Mouse (Mus musculus) splenic B cell, adult 2 months (primary cell): ENCODE results near the gene Fbxw13.
A peak's percentile ranks its signal among the peaks of the same experiment; 100 is the strongest.
"Not testable (repeated sequence)": the region's sequence is repeated elsewhere in the genome, so short reads cannot be mapped to it uniquely, and the experiment has no call there.

Experiments
- DNase-seq: peaks from one replicate; pipeline ENCODE4 v3.0.0-alpha.2; 2011; ENCODE audit warnings: low read depth, low spot score
- H3K27me3 ChIP-seq: 2 replicates; pipeline ENCODE4 v1.6.1; 2012; ENCODE audit warnings: mild to moderate bottlenecking, low read length, moderate library complexity, mixed read lengths; ENCODE audit not compliant: control insufficient read depth, poor library complexity, insufficient read depth, severe bottlenecking
- H3K36me3 ChIP-seq: 2 replicates; pipeline ENCODE4 v1.6.1; 2012; ENCODE audit warnings: mild to moderate bottlenecking, low read length, moderate library complexity, mixed read lengths; ENCODE audit not compliant: control insufficient read depth, poor library complexity, insufficient read depth, severe bottlenecking

Fbxw13 gene

GRCm38 (mm10) chr9:109195875-109196274 is at the start of gene Fbxw13:
Fbxw13 (minus strand) TSS chr9:109195975.
- DNase-seq = peak; percentile 34
- not testable (repeated sequence) for H3K36me3 ChIP-seq, H3K27me3 ChIP-seq

GRCm38 (mm10) chr9:109234654-109235053 is 38.9 kb upstream of the Fbxw13 start, which contains the start of gene Fbxw20:
Fbxw20 (minus strand) TSS chr9:109234754.
- Histone ChIP-seq H3K27me3 (no peaks in the 10 kb centered on the region), H3K36me3 (no peaks in the 10 kb centered on the region)
- DNase-seq = no peak

GRCm38 (mm10) chr9:109218449-109218848 is 22.7 kb upstream of the Fbxw13 start:
- peak; percentile 38 for DNase-seq
- Histone ChIP-seq H3K36me3 (no peaks in the 10 kb centered on the region), H3K27me3 (no peaks in the 10 kb centered on the region)

GRCm38 (mm10) chr9:109201347-109201746 is 5.6 kb upstream of the Fbxw13 start:
- H3K36me3 ChIP-seq, H3K27me3 ChIP-seq, DNase-seq: not testable (repeated sequence)

- DNase-seq = peak; percentile 57
- Histone ChIP-seq H3K36me3 (no peaks in the 10 kb centered on the region), H3K27me3 (no peaks in the 10 kb centered on the region; the same call in 1 of the 2 replicates)
Observed at GRCm38 (mm10) chr9:109200349-109200748, 4.6 kb upstream of the Fbxw13 start.

- peak; percentile 74 for DNase-seq
- no peaks in the 10 kb centered on the region for H3K27me3 ChIP-seq
- H3K36me3 ChIP-seq = no peaks in the 10 kb centered on the region
Observed at GRCm38 (mm10) chr9:109199353-109199752, 3.6 kb upstream of the Fbxw13 start.

- DNase-seq = no peak
- Histone ChIP-seq H3K27me3 (no peaks in the 10 kb centered on the region), H3K36me3 (no peaks in the 10 kb centered on the region)
Observed at GRCm38 (mm10) chr9:109177208-109177607, 18.6 kb downstream of the Fbxw13 start.

- Histone ChIP-seq H3K27me3 (no peaks in the 10 kb centered on the region), H3K36me3 (no peaks in the 10 kb centered on the region)
- no peak for DNase-seq
Observed at GRCm38 (mm10) chr9:109176301-109176700, 19.5 kb downstream of the Fbxw13 start.

GRCm38 (mm10) chr9:109167316-109167715 is 28.5 kb downstream of the Fbxw13 start:
- Histone ChIP-seq H3K36me3 (no peaks in the 10 kb centered on the region), H3K27me3 (no peaks in the 10 kb centered on the region)
- DNase-seq = no peak

- H3K36me3 ChIP-seq = no peaks in the 10 kb centered on the region
- DNase-seq = no peak
- no peaks in the 10 kb centered on the region for H3K27me3 ChIP-seq
Observed at GRCm38 (mm10) chr9:109161941-109162340, 33.8 kb downstream of the Fbxw13 start, which contains the start of gene Fbxw21. Fbxw21 (minus strand) TSS chr9:109162041.

GRCm38 (mm10) chr9:109140414-109140813 is 55.4 kb downstream of the Fbxw13 start:
- not testable (repeated sequence) for DNase-seq, H3K27me3 ChIP-seq, H3K36me3 ChIP-seq

GRCm38 (mm10) chr9:109130076-109130475 is 65.7 kb downstream of the Fbxw13 start:
- Histone ChIP-seq H3K36me3 (no peaks in the 10 kb centered on the region), H3K27me3 (no peaks in the 10 kb centered on the region)
- no peak for DNase-seq
